Mouse (Mus musculus): Measurements from ENCODE around the gene Kif14. TPM values are rescaled to one million over a fixed set of nuclear protein-coding genes. Genes with fewer than 3 reads are reported as not detected.

Gene Kif14
- polyA plus RNA-seq, 1 experiment from 2014 or later: 4.1 TPM

GRCm38 (mm10) chr1:136512317-136512716 lies 46.2 kb downstream of the Kif14 start:
- H3K27me3 ChIP-seq (ENCODE audit: control insufficient read depth, insufficient read depth, low read length): no peaks in the 10 kb centered on the region
- peak; percentile 82 for ATAC-seq (replicated peaks; ENCODE audit: extremely low read depth, insufficient read depth, low FRiP score)
- no peaks in the 10 kb centered on the region for H3K9me3 ChIP-seq (replicated peaks; ENCODE audit: control insufficient read depth, low read length)
- peaks cover 8% of the 10 kb centered on the region for H3K4me1 ChIP-seq (ENCODE audit: control insufficient read depth, insufficient read depth, low read length)
- H3K9ac ChIP-seq (ENCODE audit: low read length): peak overlapping the region; percentile 36
- no peak overlapping the region for H3K4me3 ChIP-seq (ENCODE audit: low read length)
- peak overlapping the region; percentile 21; the same call in 1 of the 2 replicates for H3K4me2 ChIP-seq (ENCODE audit: low read depth, low read length)
- peaks cover 8% of the 10 kb centered on the region; the same call in 1 of the 2 replicates for H3K36me3 ChIP-seq (ENCODE audit: control insufficient read depth, insufficient read depth)
- 26% methylated on average over 6 of the region's 6 CpGs for WGBS
- H3K27ac ChIP-seq (ENCODE audit: low read length): peak overlapping the region; percentile 94

DNA sequence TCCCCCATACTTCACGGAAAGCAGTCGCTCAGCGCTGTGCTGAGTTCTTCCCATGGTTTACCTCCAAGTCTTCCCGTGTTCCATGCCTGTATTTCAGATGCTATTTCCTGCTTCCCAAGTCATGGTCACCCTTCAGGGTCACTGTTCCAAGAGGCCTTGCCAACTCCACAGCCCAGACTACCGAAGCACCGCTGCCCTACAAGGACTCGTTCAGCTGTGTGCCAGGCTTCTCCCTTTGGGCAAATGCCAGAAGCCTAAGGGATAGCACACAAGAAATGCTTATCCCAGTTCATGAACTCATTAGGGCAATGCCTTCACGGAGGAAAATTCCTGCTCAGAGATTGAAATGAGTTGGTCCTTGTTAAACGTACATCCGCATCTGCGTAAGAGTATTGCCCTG lies 47.0 kb downstream of the Kif14 start:
- Histone ChIP-seq H3K27me3 (ENCODE audit: control insufficient read depth, insufficient read depth, low read length) (no peaks in the 10 kb centered on the region), H3K4me2 (ENCODE audit: low read depth, low read length) (peak overlapping the region; percentile 48), H3K27ac (ENCODE audit: low read length) (peak overlapping the region; percentile 94), H3K36me3 (ENCODE audit: control insufficient read depth, insufficient read depth) (peaks cover 8% of the 10 kb centered on the region; the same call in 1 of the 2 replicates), H3K4me1 (ENCODE audit: control insufficient read depth, insufficient read depth, low read length) (peaks cover 8% of the 10 kb centered on the region), H3K9me3 (replicated peaks; ENCODE audit: control insufficient read depth, low read length) (no peaks in the 10 kb centered on the region), H3K4me3 (ENCODE audit: low read length) (no peak overlapping the region; the same call in 1 of the 2 replicates), H3K9ac (ENCODE audit: low read length) (peak overlapping the region; percentile 40; the same call in 1 of the 2 replicates)
- WGBS: 60% methylated on average over 11 of the region's 11 CpGs
- ATAC-seq (replicated peaks; ENCODE audit: extremely low read depth, insufficient read depth, low FRiP score): peak; percentile 56

GRCm38 (mm10) chr1:136518699-136519356 lies 52.7 kb downstream of the Kif14 start:
- ATAC-seq (replicated peaks; ENCODE audit: extremely low read depth, insufficient read depth, low FRiP score): peak; percentile 50; the same call in 1 of the 2 replicates
- Histone ChIP-seq H3K4me3 (ENCODE audit: low read length) (no peak overlapping the region), H3K9me3 (replicated peaks; ENCODE audit: control insufficient read depth, low read length) (no peaks in the 10 kb centered on the region), H3K27me3 (ENCODE audit: control insufficient read depth, insufficient read depth, low read length) (no peaks in the 10 kb centered on the region), H3K4me2 (ENCODE audit: low read depth, low read length) (no peak overlapping the region), H3K27ac (ENCODE audit: low read length) (no peak overlapping the region), H3K4me1 (ENCODE audit: control insufficient read depth, insufficient read depth, low read length) (peaks cover 10% of the 10 kb centered on the region), H3K36me3 (ENCODE audit: control insufficient read depth, insufficient read depth) (peaks cover 8% of the 10 kb centered on the region; the same call in 1 of the 2 replicates), H3K9ac (ENCODE audit: low read length) (no peak overlapping the region)
- 60% methylated on average over 7 of the region's 7 CpGs for WGBS

DNA sequence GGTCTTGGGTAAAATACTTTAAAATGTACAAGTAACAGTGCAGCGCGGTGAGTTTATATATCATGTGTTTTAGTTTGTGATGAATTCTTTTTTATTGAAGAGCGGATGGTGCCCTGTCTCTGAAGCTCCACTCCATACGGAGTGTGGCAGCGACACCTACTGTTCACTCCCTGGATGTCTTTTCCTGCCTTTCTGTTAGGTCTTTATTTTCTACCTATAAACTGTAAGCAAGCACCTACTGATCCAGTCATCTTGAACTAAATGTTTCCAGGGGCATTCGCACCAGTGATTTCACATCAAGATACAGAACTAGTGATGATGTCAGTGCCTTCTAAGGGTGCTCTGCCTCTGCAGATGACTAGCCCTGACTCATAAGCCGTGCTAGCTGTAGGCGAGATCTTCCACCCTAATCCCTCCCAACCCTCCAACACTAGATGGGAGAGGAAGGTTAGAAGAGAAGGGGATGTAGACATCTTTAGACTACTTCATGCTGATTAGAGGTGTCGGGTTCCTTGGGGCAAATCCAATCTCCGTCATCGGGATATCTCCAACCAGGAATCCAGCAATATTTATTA lies 55.3 kb downstream of the Kif14 start:
- peaks cover 8% of the 10 kb centered on the region; the same call in 1 of the 2 replicates for H3K36me3 ChIP-seq (ENCODE audit: control insufficient read depth, insufficient read depth)
- H3K4me3 ChIP-seq (ENCODE audit: low read length): no peak overlapping the region
- WGBS: 70% methylated on average over 11 of the region's 11 CpGs
- no peak overlapping the region for H3K27ac ChIP-seq (ENCODE audit: low read length)
- no peak overlapping the region for H3K4me2 ChIP-seq (ENCODE audit: low read depth, low read length)
- no peak overlapping the region for H3K9ac ChIP-seq (ENCODE audit: low read length)
- H3K9me3 ChIP-seq (replicated peaks; ENCODE audit: control insufficient read depth, low read length): no peaks in the 10 kb centered on the region
- peaks cover 10% of the 10 kb centered on the region for H3K4me1 ChIP-seq (ENCODE audit: control insufficient read depth, insufficient read depth, low read length)
- no peaks in the 10 kb centered on the region for H3K27me3 ChIP-seq (ENCODE audit: control insufficient read depth, insufficient read depth, low read length)
- no peak for ATAC-seq (replicated peaks; ENCODE audit: extremely low read depth, insufficient read depth, low FRiP score)

GRCm38 (mm10) chr1:136524917-136525316 lies 58.8 kb downstream of the Kif14 start:
- Histone ChIP-seq H3K4me2 (ENCODE audit: low read depth, low read length) (no peak overlapping the region), H3K4me3 (ENCODE audit: low read length) (no peak overlapping the region), H3K9ac (ENCODE audit: low read length) (no peak overlapping the region), H3K4me1 (ENCODE audit: control insufficient read depth, insufficient read depth, low read length) (no peaks in the 10 kb centered on the region), H3K36me3 (ENCODE audit: control insufficient read depth, insufficient read depth) (peaks cover 18% of the 10 kb centered on the region), H3K27ac (ENCODE audit: low read length) (no peak overlapping the region), H3K9me3 (replicated peaks; ENCODE audit: control insufficient read depth, low read length) (no peaks in the 10 kb centered on the region), H3K27me3 (ENCODE audit: control insufficient read depth, insufficient read depth, low read length) (no peaks in the 10 kb centered on the region)
- ATAC-seq (replicated peaks; ENCODE audit: extremely low read depth, insufficient read depth, low FRiP score): no peak
- WGBS: 14% methylated on average over 2 of the region's 2 CpGs

GRCm38 (mm10) chr1:136525818-136526217 lies 59.7 kb downstream of the Kif14 start:
- Histone ChIP-seq H3K9ac (ENCODE audit: low read length) (no peak overlapping the region), H3K4me3 (ENCODE audit: low read length) (no peak overlapping the region), H3K4me2 (ENCODE audit: low read depth, low read length) (no peak overlapping the region), H3K9me3 (replicated peaks; ENCODE audit: control insufficient read depth, low read length) (no peaks in the 10 kb centered on the region), H3K4me1 (ENCODE audit: control insufficient read depth, insufficient read depth, low read length) (no peaks in the 10 kb centered on the region), H3K27ac (ENCODE audit: low read length) (no peak overlapping the region), H3K36me3 (ENCODE audit: control insufficient read depth, insufficient read depth) (peaks cover 21% of the 10 kb centered on the region), H3K27me3 (ENCODE audit: control insufficient read depth, insufficient read depth, low read length) (no peaks in the 10 kb centered on the region)
- 77% methylated on average over 6 of the region's 6 CpGs for WGBS
- no peak for ATAC-seq (replicated peaks; ENCODE audit: extremely low read depth, insufficient read depth, low FRiP score)

DNA sequence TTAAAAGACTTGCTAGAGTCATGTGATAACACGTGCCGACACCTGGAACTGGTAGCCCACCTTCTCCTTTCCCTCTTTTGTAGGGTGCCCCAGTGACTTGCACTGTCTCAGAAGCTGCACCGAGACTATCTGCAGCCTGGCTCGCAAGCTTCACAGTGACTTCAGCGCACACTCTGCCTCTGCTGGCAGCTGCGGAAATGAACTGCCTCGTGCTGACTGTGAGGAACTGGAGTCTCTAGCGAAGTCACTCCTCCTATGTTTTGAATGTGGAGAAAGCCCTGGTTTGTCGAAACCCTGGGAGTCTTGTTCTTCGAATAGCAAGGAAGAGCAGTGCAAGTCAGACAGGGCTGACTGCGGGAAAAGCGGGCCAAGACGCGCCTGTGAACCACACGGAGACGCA lies 61.0 kb downstream of the Kif14 start:
- ATAC-seq (replicated peaks; ENCODE audit: extremely low read depth, insufficient read depth, low FRiP score): no peak
- H3K9ac ChIP-seq (ENCODE audit: low read length): no peak overlapping the region
- 80% methylated on average over 16 of the region's 16 CpGs for WGBS
- no peaks in the 10 kb centered on the region for H3K27me3 ChIP-seq (ENCODE audit: control insufficient read depth, insufficient read depth, low read length)
- H3K9me3 ChIP-seq (replicated peaks; ENCODE audit: control insufficient read depth, low read length): no peaks in the 10 kb centered on the region
- H3K4me1 ChIP-seq (ENCODE audit: control insufficient read depth, insufficient read depth, low read length): no peaks in the 10 kb centered on the region
- no peak overlapping the region for H3K4me2 ChIP-seq (ENCODE audit: low read depth, low read length)
- no peak overlapping the region for H3K27ac ChIP-seq (ENCODE audit: low read length)
- H3K36me3 ChIP-seq (ENCODE audit: control insufficient read depth, insufficient read depth): peaks cover 21% of the 10 kb centered on the region
- no peak overlapping the region for H3K4me3 ChIP-seq (ENCODE audit: low read length)

DNA sequence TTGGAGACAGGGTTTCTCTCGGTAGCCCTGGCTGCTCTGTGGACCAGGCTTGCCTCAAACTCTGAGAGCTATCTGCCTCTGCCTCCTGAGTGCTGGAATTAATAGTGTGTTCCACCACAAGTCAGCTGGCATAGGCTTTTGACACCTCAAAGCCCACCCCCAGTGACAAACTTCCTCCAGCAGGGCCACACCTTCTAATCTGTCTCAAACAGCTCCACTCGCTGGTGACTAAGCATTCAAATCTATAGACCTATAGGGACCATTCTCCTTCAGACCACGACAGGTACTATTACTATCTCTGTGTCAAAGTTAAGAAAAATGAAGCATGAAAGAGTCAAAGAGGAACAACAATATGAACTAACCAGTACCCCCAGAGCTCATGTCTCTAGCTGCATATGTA lies 66.4 kb downstream of the Kif14 start:
- Histone ChIP-seq H3K9ac (ENCODE audit: low read length) (no peak overlapping the region), H3K27me3 (ENCODE audit: control insufficient read depth, insufficient read depth, low read length) (no peaks in the 10 kb centered on the region), H3K27ac (ENCODE audit: low read length) (no peak overlapping the region), H3K4me3 (ENCODE audit: low read length) (no peak overlapping the region), H3K9me3 (replicated peaks; ENCODE audit: control insufficient read depth, low read length) (no peaks in the 10 kb centered on the region), H3K4me2 (ENCODE audit: low read depth, low read length) (no peak overlapping the region), H3K4me1 (ENCODE audit: control insufficient read depth, insufficient read depth, low read length) (no peaks in the 10 kb centered on the region), H3K36me3 (ENCODE audit: control insufficient read depth, insufficient read depth) (peaks cover 8% of the 10 kb centered on the region)
- no peak for ATAC-seq (replicated peaks; ENCODE audit: extremely low read depth, insufficient read depth, low FRiP score)
- WGBS: 76% methylated on average over 3 of the region's 3 CpGs

GRCm38 (mm10) chr1:136536947-136537346 lies 70.8 kb downstream of the Kif14 start:
- Histone ChIP-seq H3K4me1 (ENCODE audit: control insufficient read depth, insufficient read depth, low read length) (peaks cover 9% of the 10 kb centered on the region), H3K27me3 (ENCODE audit: control insufficient read depth, insufficient read depth, low read length) (no peaks in the 10 kb centered on the region), H3K9me3 (replicated peaks; ENCODE audit: control insufficient read depth, low read length) (peaks cover 4% of the 10 kb centered on the region; the same call in 1 of the 2 replicates), H3K4me3 (ENCODE audit: low read length) (no peak overlapping the region), H3K9ac (ENCODE audit: low read length) (no peak overlapping the region), H3K27ac (ENCODE audit: low read length) (no peak overlapping the region), H3K4me2 (ENCODE audit: low read depth, low read length) (no peak overlapping the region), H3K36me3 (ENCODE audit: control insufficient read depth, insufficient read depth) (no peaks in the 10 kb centered on the region)
- ATAC-seq (replicated peaks; ENCODE audit: extremely low read depth, insufficient read depth, low FRiP score): no peak
- WGBS: 82% methylated on average over 6 of the region's 6 CpGs
